Mouse (Mus musculus): ENCODE data around the gene Gzf1. TPM values are rescaled to one million over a fixed set of nuclear protein-coding genes. Genes with fewer than 3 reads are reported as not detected.

The Gzf1 gene
- polyA plus RNA-seq (2017; shearing (Covaris generic)), result 6.0 TPM

GRCm38 (mm10) chr2:148680775-148681291, at the start of gene Gzf1:
Gene Gzf1, plus strand, starts transcription at chr2:148681023.

GRCm38 (mm10) chr2:148672199-148673096, 8.4 kb upstream of the Gzf1 start, which contains the start of gene Nxt1:
Gene Nxt1, plus strand, starts transcription at chr2:148672601.

GRCm38 (mm10) chr2:148732327-148733000, 51.6 kb downstream of the Gzf1 start, which contains the start of gene Napb:
Gene Napb, minus strand, starts transcription at chr2:148732467.

Other genes starting within 250 kb of the Gzf1 start
- gene Cd93, start 237.5 kb upstream of the Gzf1 start, polyA plus RNA-seq (2017; shearing (Covaris generic)), result 0.15 TPM
- gene Nxt1, start 8.4 kb upstream of the Gzf1 start, polyA plus RNA-seq (2017; shearing (Covaris generic)), result 33.2 TPM
- gene Napb, start 51.4 kb downstream of the Gzf1 start, polyA plus RNA-seq (2017; shearing (Covaris generic)), result 0.51 TPM
- gene Cstl1, start 69.3 kb downstream of the Gzf1 start, polyA plus RNA-seq (2017; shearing (Covaris generic)), result not detected
- not detected for gene Cst11, start 90.5 kb downstream of the Gzf1 start, polyA plus RNA-seq (2017; shearing (Covaris generic))
- not detected for gene 8030411F24Rik, start 101.0 kb downstream of the Gzf1 start, polyA plus RNA-seq (2017; shearing (Covaris generic))
- not detected for gene Cst12, start 108.3 kb downstream of the Gzf1 start, polyA plus RNA-seq (2017; shearing (Covaris generic))
- gene Cst8, start 117.8 kb downstream of the Gzf1 start, polyA plus RNA-seq (2017; shearing (Covaris generic)), result not detected
- gene Cst13, start 139.1 kb downstream of the Gzf1 start, polyA plus RNA-seq (2017; shearing (Covaris generic)), result not detected
- not detected for gene Cst9, start 154.1 kb downstream of the Gzf1 start, polyA plus RNA-seq (2017; shearing (Covaris generic))
- gene 9230104L09Rik, start 184.0 kb downstream of the Gzf1 start, polyA plus RNA-seq (2017; shearing (Covaris generic)), result not detected
- gene Cst3, start 194.7 kb downstream of the Gzf1 start, polyA plus RNA-seq (2017; shearing (Covaris generic)), result 92.0 TPM

Measured in effector memory CD4-positive, alpha-beta T cell, adult 5 months (primary cell).